Mouse (Mus musculus): ENCODE results near the gene Prr13. TPM values are rescaled to one million over a fixed set of nuclear protein-coding genes. Genes with fewer than 3 reads are reported as not detected.

Gene Prr13
- polyA plus RNA-seq, 1 experiment from 2014 or later: 141 TPM

- Histone ChIP-seq H3K36me3 (peaks cover 56% of the 10 kb centered on the region), H3K4me1 (replicated peaks) (peaks cover 12% of the 10 kb centered on the region), H3K27me3 (replicated peaks) (no peaks in the 10 kb centered on the region), H3K9ac (no peak overlapping the region), H3K27ac (no peak overlapping the region), H3K4me2 (replicated peaks) (no peak overlapping the region), H3K9me3 (no peaks in the 10 kb centered on the region), H3K4me3 (replicated peaks) (no peak overlapping the region)
- no peak for ATAC-seq
- WGBS: 84% methylated on average over 3 of the region's 3 CpGs
These were observed 39.5 kb downstream of the Prr13 start for GRCm38 (mm10) chr15:102498322-102498721.

DNA sequence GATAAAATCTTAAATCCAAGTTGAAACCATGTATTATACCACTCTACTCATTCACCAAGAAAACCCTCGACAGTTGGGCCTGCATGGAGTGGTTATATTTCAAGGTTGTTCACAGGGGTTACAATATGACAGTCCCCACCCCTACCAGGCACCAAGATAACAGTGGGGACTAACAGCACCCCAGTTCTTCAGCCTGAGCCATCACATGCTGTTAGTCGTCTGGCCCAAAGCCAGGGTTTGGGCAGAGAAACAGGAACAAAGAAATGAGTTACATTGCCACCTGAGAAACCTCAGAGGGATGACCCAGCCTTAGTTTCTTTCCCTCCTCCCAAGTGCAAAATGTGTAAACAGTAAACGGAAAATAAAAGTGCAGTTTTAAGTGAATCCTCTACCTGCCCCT lies 40.5 kb downstream of the Prr13 start:
- no peak overlapping the region for H3K9ac ChIP-seq
- peaks cover 59% of the 10 kb centered on the region for H3K36me3 ChIP-seq
- H3K27me3 ChIP-seq (replicated peaks): no peaks in the 10 kb centered on the region
- H3K27ac ChIP-seq: no peak overlapping the region
- H3K4me3 ChIP-seq (replicated peaks): no peak overlapping the region
- H3K4me2 ChIP-seq (replicated peaks): no peak overlapping the region
- WGBS: 56% methylated on average over 3 of the region's 3 CpGs
- no peak for ATAC-seq
- H3K4me1 ChIP-seq (replicated peaks): peaks cover 12% of the 10 kb centered on the region
- H3K9me3 ChIP-seq: no peaks in the 10 kb centered on the region

GRCm38 (mm10) chr15:102499851-102500250 lies 41.0 kb downstream of the Prr13 start:
- Histone ChIP-seq H3K9ac (no peak overlapping the region), H3K4me3 (replicated peaks) (no peak overlapping the region), H3K4me1 (replicated peaks) (peaks cover 12% of the 10 kb centered on the region), H3K27ac (no peak overlapping the region), H3K4me2 (replicated peaks) (no peak overlapping the region), H3K36me3 (peaks cover 56% of the 10 kb centered on the region), H3K27me3 (replicated peaks) (no peaks in the 10 kb centered on the region), H3K9me3 (no peaks in the 10 kb centered on the region)
- WGBS: 85% methylated on average over 6 of the region's 6 CpGs
- ATAC-seq: no peak

DNA sequence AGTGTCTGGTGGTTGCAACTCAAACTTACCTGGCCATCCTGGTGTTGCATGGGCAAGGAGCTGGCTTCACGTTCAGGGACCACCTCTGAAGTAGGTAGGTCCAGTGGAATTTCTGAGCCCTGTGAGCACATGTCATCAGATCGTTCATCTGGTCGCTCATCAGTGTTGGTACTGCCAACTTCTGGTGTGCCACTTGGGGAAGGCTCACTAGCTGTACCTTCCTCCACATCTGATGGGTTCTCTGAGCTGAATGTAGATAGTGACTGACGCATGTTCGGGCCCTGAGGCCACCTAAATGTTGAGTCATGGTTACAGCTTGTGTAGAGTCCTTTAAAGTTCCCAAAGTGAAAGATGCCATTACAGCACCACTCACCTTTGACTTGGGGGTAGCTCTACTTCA lies 41.7 kb downstream of the Prr13 start:
- Histone ChIP-seq H3K9me3 (no peaks in the 10 kb centered on the region), H3K36me3 (peaks cover 52% of the 10 kb centered on the region), H3K27ac (no peak overlapping the region), H3K9ac (no peak overlapping the region), H3K4me2 (replicated peaks) (no peak overlapping the region), H3K4me3 (replicated peaks) (no peak overlapping the region), H3K27me3 (replicated peaks) (no peaks in the 10 kb centered on the region), H3K4me1 (replicated peaks) (peaks cover 14% of the 10 kb centered on the region)
- ATAC-seq: no peak
- 88% methylated on average over 5 of the region's 5 CpGs for whole genome bisulfite sequencing

DNA sequence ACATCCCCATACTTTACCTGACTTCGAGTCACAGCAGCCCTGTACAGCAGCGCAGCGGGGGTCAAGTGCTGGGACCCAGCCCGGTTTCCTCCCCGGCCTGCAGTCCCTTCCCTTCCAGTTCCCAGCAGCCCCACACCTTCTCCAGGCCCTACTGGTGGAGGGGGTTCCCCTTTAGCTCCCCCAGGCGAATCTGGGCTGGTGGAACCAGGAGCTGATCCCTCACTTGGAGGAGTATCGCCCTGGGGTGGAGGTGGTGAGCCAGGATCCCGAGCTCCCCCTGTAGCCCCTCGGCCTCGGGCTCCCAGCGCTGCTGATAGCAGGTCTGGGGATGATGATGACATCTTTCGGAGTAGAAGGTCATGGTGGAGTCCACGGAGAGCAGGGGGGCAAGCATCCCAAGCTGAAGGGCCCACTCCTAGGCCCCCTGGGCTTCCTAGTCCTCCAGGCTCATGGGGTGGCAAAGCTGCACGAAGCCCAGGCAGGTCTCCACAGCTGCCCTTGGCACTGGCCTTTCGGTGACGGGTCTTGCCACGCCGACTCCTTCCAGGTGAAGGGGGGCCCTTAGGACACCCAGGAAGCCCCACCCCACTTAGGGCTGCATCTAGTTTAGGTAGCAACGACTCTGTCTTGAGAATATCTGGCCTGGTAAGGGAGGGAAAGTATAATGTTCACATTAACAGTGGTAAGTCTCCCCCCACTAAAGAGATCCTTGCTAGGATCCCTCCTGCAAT lies 42.4 kb downstream of the Prr13 start:
- Histone ChIP-seq H3K27ac (peak overlapping the region; percentile 6; the same call in 1 of the 2 replicates), H3K36me3 (peaks cover 52% of the 10 kb centered on the region), H3K9ac (0 out of 2 replicates have a peak overlapping the region, but pooled peaks have one; percentile 10), H3K4me1 (replicated peaks) (peaks cover 19% of the 10 kb centered on the region), H3K9me3 (no peaks in the 10 kb centered on the region), H3K4me3 (replicated peaks) (no peak overlapping the region), H3K27me3 (replicated peaks) (no peaks in the 10 kb centered on the region), H3K4me2 (replicated peaks) (no peak overlapping the region)
- 83% methylated on average over 19 of the region's 19 CpGs for WGBS
- 0 out of 2 replicates have a peak, but pooled peaks have one; percentile 7 for ATAC-seq

- H3K9me3 ChIP-seq: no peaks in the 10 kb centered on the region
- H3K27me3 ChIP-seq (replicated peaks): no peaks in the 10 kb centered on the region
- peak; percentile 53 for ATAC-seq
- no peak overlapping the region for H3K4me3 ChIP-seq (replicated peaks)
- 69% methylated on average over 9 of the region's 9 CpGs for WGBS
- peak overlapping the region; percentile 6; the same call in 1 of the 2 replicates for H3K27ac ChIP-seq
- H3K9ac ChIP-seq: no peak overlapping the region
- H3K4me2 ChIP-seq (replicated peaks): no peak overlapping the region
- peaks cover 45% of the 10 kb centered on the region for H3K36me3 ChIP-seq
- peaks cover 19% of the 10 kb centered on the region for H3K4me1 ChIP-seq (replicated peaks)
These were observed 43.5 kb downstream of the Prr13 start for GRCm38 (mm10) chr15:102502254-102502840.

DNA sequence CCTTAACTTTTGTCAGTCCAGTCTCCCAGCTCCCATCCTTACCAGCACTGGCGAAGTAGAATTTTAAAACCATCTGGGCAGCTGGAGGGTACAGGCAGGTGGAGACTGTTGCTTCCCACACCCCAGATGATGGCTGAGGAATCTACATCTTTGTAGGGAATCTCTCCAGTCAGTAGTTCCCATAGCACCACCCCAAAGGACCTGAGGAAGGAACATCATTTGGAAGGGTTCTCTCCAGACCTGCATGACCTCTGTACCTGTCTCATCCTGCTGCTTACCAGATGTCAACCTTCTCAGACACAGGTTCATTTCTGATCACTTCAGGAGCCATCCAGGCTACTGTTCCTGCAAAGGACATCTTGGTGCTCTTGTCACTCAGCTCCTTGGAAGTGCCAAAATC lies 44.6 kb downstream of the Prr13 start, which contains the start of gene Gm10337:
Gene Gm10337 (plus strand): TSS at position 276 of the 400 bp plus-strand sequence.
- H3K36me3 ChIP-seq: peaks cover 37% of the 10 kb centered on the region
- peaks cover 19% of the 10 kb centered on the region for H3K4me1 ChIP-seq (replicated peaks)
- H3K4me2 ChIP-seq (replicated peaks): no peak within 1 kb of the TSS
- no peak for ATAC-seq
- H3K9ac ChIP-seq: no peak within 1 kb of the TSS
- 0 out of 2 replicates have a peak within 1 kb of the TSS, but pooled peaks have one; percentile 8 for H3K27ac ChIP-seq
- H3K9me3 ChIP-seq: no peaks in the 10 kb centered on the region
- WGBS: 88% methylated on average over 1 of the region's 1 CpGs
- H3K27me3 ChIP-seq (replicated peaks): no peaks in the 10 kb centered on the region
- H3K4me3 ChIP-seq (replicated peaks): no peak within 1 kb of the TSS

- Histone ChIP-seq H3K4me3 (replicated peaks) (no peak overlapping the region), H3K4me2 (replicated peaks) (no peak overlapping the region), H3K9me3 (no peaks in the 10 kb centered on the region), H3K9ac (no peak overlapping the region), H3K4me1 (replicated peaks) (peaks cover 19% of the 10 kb centered on the region), H3K36me3 (peaks cover 37% of the 10 kb centered on the region), H3K27ac (no peak overlapping the region), H3K27me3 (replicated peaks) (no peaks in the 10 kb centered on the region)
- ATAC-seq: no peak
- WGBS: 86% methylated on average over 9 of the region's 9 CpGs
These were observed 45.3 kb downstream of the Prr13 start for GRCm38 (mm10) chr15:102503924-102504782.

- Histone ChIP-seq H3K27me3 (replicated peaks) (no peaks in the 10 kb centered on the region), H3K4me3 (replicated peaks) (no peak overlapping the region), H3K9me3 (no peaks in the 10 kb centered on the region), H3K36me3 (peaks cover 29% of the 10 kb centered on the region), H3K4me1 (replicated peaks) (peaks cover 24% of the 10 kb centered on the region), H3K9ac (no peak overlapping the region), H3K4me2 (replicated peaks) (no peak overlapping the region), H3K27ac (no peak overlapping the region)
- ATAC-seq: no peak
- 68% methylated on average over 12 of the region's 12 CpGs for WGBS
These were observed 46.4 kb downstream of the Prr13 start for GRCm38 (mm10) chr15:102505073-102505769.

DNA sequence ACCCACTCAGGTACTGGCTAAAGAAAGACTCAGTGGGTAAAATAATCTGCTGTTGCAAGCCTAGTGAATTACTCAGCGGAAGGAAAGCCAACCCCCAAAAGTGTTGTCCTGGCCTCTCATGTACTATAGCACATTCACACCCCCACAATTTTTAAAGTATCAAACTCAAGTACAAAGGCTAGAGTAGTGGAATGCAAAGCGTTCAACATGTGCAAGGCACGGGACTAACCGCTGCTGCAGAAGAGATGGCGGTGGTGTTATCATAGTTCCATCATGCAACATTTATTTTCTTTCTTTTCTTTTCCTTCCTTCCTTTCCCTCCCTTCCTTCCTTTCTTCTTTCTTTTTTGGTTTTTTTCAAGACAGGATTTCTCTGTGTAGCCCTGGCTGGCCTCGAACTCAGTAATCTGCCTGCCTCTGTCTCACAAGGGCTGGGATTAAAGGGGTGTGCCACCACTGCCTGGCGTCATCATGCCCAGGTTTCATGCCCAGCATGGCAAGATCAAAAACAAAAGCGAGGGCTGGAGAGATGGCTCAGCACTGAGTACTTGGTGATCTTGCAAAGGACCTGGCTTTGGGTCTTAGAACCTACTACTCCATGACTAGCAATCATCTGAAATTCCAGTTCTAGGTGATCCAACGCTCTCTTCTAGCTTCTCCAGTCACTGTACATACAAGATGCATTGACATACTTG lies 47.1 kb downstream of the Prr13 start:
- peaks cover 25% of the 10 kb centered on the region for H3K4me1 ChIP-seq (replicated peaks)
- H3K36me3 ChIP-seq: peaks cover 23% of the 10 kb centered on the region
- WGBS: 81% methylated on average over 9 of the region's 9 CpGs
- H3K9ac ChIP-seq: no peak overlapping the region
- ATAC-seq: no peak
- no peak overlapping the region for H3K4me2 ChIP-seq (replicated peaks)
- peak overlapping the region; percentile 34; the same call in 1 of the 2 replicates for H3K27ac ChIP-seq
- no peaks in the 10 kb centered on the region for H3K9me3 ChIP-seq
- H3K4me3 ChIP-seq (replicated peaks): no peak overlapping the region
- no peaks in the 10 kb centered on the region for H3K27me3 ChIP-seq (replicated peaks)

DNA sequence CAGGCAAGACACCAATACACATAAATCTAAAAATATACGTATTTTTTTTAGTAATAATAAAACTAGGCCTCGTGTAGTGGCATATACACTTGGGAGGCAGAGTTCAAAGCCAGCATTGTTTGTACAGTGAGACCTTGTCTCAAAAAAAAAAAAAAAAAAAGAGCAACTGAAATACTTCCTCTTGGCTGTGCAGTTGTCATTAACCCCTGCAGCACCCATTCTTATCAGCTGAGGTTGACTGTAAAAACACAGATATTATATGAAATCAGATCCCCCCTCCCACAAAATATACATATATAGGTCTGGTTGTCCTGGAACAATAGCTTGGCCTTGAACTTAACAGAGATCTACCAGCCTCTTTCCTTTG lies 47.6 kb downstream of the Prr13 start:
- H3K4me1 ChIP-seq (replicated peaks): peaks cover 25% of the 10 kb centered on the region
- no peak overlapping the region for H3K9ac ChIP-seq
- H3K27ac ChIP-seq: peak overlapping the region; percentile 34; the same call in 1 of the 2 replicates
- no peaks in the 10 kb centered on the region for H3K27me3 ChIP-seq (replicated peaks)
- no peak for ATAC-seq
- WGBS: 26% methylated on average over 2 of the region's 2 CpGs
- H3K4me2 ChIP-seq (replicated peaks): no peak overlapping the region
- no peak overlapping the region for H3K4me3 ChIP-seq (replicated peaks)
- peaks cover 18% of the 10 kb centered on the region for H3K36me3 ChIP-seq
- H3K9me3 ChIP-seq: no peaks in the 10 kb centered on the region
